Mouse (Mus musculus): ENCODE measurements around the gene Pltp. TPM values are rescaled to one million over a fixed set of nuclear protein-coding genes. Genes with fewer than 3 reads are reported as not detected.
"Not testable (repeated sequence)": the region's sequence is repeated elsewhere in the genome, so short reads cannot be mapped to it uniquely, and the experiment has no call there.

Gene Pltp
- total RNA-seq, 2 experiments from 2014 or later = 72.5 to 107 TPM

- no peak for DNase-seq (ENCODE audit: low spot score in 2 of 2)
Measured at GRCm38 (mm10) chr2:164815821-164816220, 41.7 kb downstream of the Pltp start.

GRCm38 (mm10) chr2:164815348-164815747 lies 42.2 kb downstream of the Pltp start:
- DNase-seq (ENCODE audit: low spot score in 2 of 2) = no peak

- no peak for DNase-seq (ENCODE audit: low spot score in 2 of 2)
Measured at GRCm38 (mm10) chr2:164813557-164813956, 44.0 kb downstream of the Pltp start.

- no peak for DNase-seq (ENCODE audit: low spot score in 2 of 2)
Measured at GRCm38 (mm10) chr2:164806614-164807013, 50.9 kb downstream of the Pltp start.

- no peak for DNase-seq (ENCODE audit: low spot score in 2 of 2)
Measured at GRCm38 (mm10) chr2:164805332-164805718, 52.2 kb downstream of the Pltp start.

- DNase-seq (ENCODE audit: low spot score in 2 of 2) = peak; percentile 100
Measured at GRCm38 (mm10) chr2:164804533-164805331, 52.8 kb downstream of the Pltp start, which contains the start of the genes Acot8 and Zswim3. Acot8 (minus strand) TSS chr2:164804882. Zswim3 (plus strand) TSS chr2:164805098.

GRCm38 (mm10) chr2:164803921-164804313 lies 53.6 kb downstream of the Pltp start:
- no peak for DNase-seq (ENCODE audit: low spot score in 2 of 2)

- DNase-seq (ENCODE audit: low spot score in 2 of 2) = no peak
Measured at GRCm38 (mm10) chr2:164803201-164803920, 54.1 kb downstream of the Pltp start.

GRCm38 (mm10) chr2:164800252-164801004 lies 57.1 kb downstream of the Pltp start:
- no peak for DNase-seq (ENCODE audit: low spot score in 2 of 2)

- not testable (repeated sequence) for DNase-seq (ENCODE audit: low spot score in 2 of 2)
Measured at GRCm38 (mm10) chr2:164798554-164798953, 59.0 kb downstream of the Pltp start.

GRCm38 (mm10) chr2:164795868-164796267 lies 61.6 kb downstream of the Pltp start:
- no peak for DNase-seq (ENCODE audit: low spot score in 2 of 2)

- peak; percentile 80 to 91 for DNase-seq (ENCODE audit: low spot score in 2 of 2)
Measured at GRCm38 (mm10) chr2:164794293-164794692, 63.2 kb downstream of the Pltp start.

GRCm38 (mm10) chr2:164793772-164794171 lies 63.7 kb downstream of the Pltp start:
- DNase-seq (ENCODE audit: low spot score in 2 of 2) = no peak

- peak in 1 of 2 experiments; percentile 52 for DNase-seq (ENCODE audit: low spot score in 2 of 2)
Measured at GRCm38 (mm10) chr2:164793236-164793635, 64.3 kb downstream of the Pltp start.

- no peak for DNase-seq (ENCODE audit: low spot score in 2 of 2)
Measured at GRCm38 (mm10) chr2:164792400-164793190, 64.9 kb downstream of the Pltp start.

- no peak for DNase-seq (ENCODE audit: low spot score in 2 of 2)
Measured at GRCm38 (mm10) chr2:164791841-164792261, 65.7 kb downstream of the Pltp start.

GRCm38 (mm10) chr2:164790451-164790850 lies 67.1 kb downstream of the Pltp start:
- no peak for DNase-seq (ENCODE audit: low spot score in 2 of 2)

All from layer of hippocampus, postnatal 14 days (tissue).